Mouse (Mus musculus) neural tube, embryonic 11.5 days (tissue): ENCODE measurements around the gene Sesn2. TPM values are rescaled to one million over a fixed set of nuclear protein-coding genes. Genes with fewer than 3 reads are reported as not detected.
"Not testable (repeated sequence)": the region's sequence is repeated elsewhere in the genome, so short reads cannot be mapped to it uniquely, and the experiment has no call there.

Experiments used
- ATAC-seq: fragments of 200-750 bp; cut with Nextera tagmentation; 2 replicates; pipeline ENCODE4 v1.8.0; 2017; ENCODE audit warnings: moderate number of reproducible peaks, mild to moderate bottlenecking, moderate TSS enrichment, moderate library complexity; ENCODE audit not compliant: insufficient read depth, low FRiP score, low TSS enrichment
- DNase-seq: peaks from one replicate; pipeline ENCODE4 v3.0.0-alpha.2; 2015; ENCODE audit warnings: low spot score
- H3K27ac ChIP-seq: fragments of 300-500 bp; sonication (generic); 2 replicates; pipeline ENCODE4 v1.5.1; 2014; ENCODE audit warnings: low read depth, mild to moderate bottlenecking, low read length
- H3K27me3 ChIP-seq: fragments of 300-500 bp; sonication (generic); 2 replicates; pipeline ENCODE4 v1.6.1; 2014; ENCODE audit warnings: mild to moderate bottlenecking, low read length, mixed read lengths; ENCODE audit not compliant: control insufficient read depth, insufficient read depth
- H3K36me3 ChIP-seq: fragments of 300-500 bp; sonication (generic); 2 replicates; pipeline ENCODE4 v1.6.1; 2014; ENCODE audit warnings: mild to moderate bottlenecking, low read length, moderate library complexity, mixed read lengths; ENCODE audit not compliant: control insufficient read depth, insufficient read depth
- H3K4me1 ChIP-seq: fragments of 300-500 bp; sonication (generic); 2 replicates; pipeline ENCODE4 v1.6.1; 2014; ENCODE audit warnings: low read length, mixed read lengths; ENCODE audit not compliant: control insufficient read depth, insufficient read depth
- H3K4me2 ChIP-seq: fragments of 300-500 bp; sonication (generic); 2 replicates; pipeline ENCODE4 v1.6.1; 2014; ENCODE audit warnings: low read depth, mild to moderate bottlenecking, moderate library complexity
- H3K4me3 ChIP-seq: fragments of 300-500 bp; sonication (generic); 2 replicates; pipeline ENCODE4 v1.5.1; 2014; ENCODE audit warnings: low read depth, low read length
- H3K9ac ChIP-seq: fragments of 300-500 bp; sonication (generic); 2 replicates; pipeline ENCODE4 v1.6.1; 2014; ENCODE audit warnings: mild to moderate bottlenecking, low read length
- H3K9me3 ChIP-seq: fragments of 300-500 bp; sonication (generic); 2 replicates; pipeline ENCODE4 v1.6.1; 2016; ENCODE audit warnings: low read length; ENCODE audit not compliant: control insufficient read depth
- WGBS: fragments of 180-500 bp; shearing (Covaris S2); extraction: QIAGEN DNeasy Blood & Tissue Kit; methylation state at CpG from one replicate; pipeline ENCODE4 v1.1.7; 2014; 5-methylcytosine and 5-hydroxymethylcytosine counted together
- polyA plus RNA-seq: library from polyadenylated mRNA; unstranded; fragments of >200 nt; fragmentation: Nextera tagmentation; extraction: Ambion mirVana; gene quantifications from 2 replicates; pipeline ENCODE4 v1.2.1, GENCODE M21; 2014

Sesn2 gene
- polyA plus RNA-seq, 1 experiment from 2014 or later: 6.1 TPM

GRCm38 (mm10) chr4:132491057-132491456 is 19.2 kb downstream of the Sesn2 start:
- no peak overlapping the region for H3K27ac ChIP-seq
- WGBS: 91% methylated on average over 8 of the region's 8 CpGs
- no peak overlapping the region for H3K4me3 ChIP-seq

DNA sequence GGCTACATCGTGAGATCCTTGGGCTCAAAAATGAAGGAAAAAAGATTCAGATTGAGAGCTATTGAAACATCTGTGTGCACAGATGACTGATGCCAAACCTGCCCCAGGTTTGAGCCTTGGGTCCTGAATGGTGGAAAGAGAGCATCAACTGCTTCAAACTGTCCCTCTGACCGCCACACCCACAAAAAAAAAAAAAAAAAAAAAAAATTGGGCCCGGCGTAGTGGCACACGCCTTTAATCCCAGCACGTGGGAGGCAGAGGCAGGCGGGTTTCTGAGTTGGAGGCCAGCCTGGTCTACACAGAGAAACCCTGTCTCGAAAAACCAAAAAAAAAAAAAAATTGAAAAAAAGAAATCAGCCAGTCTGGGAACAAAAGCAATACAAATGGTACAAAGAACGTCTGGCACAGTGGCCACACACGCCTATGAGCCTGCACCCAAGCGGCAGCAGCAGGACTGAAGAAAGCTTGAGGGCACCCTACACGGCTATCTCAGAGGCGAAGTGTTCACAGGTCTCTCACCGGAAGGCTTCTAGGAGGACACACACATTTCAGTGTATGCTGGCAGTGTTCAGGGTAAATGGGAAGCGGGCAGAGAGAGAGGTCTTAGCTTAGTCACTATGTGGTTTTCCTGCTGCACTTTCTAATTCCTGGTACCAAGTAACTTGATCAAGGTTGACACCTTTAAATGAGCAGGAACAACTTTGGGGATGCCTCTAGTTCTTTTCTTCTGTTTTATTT is 19.9 kb downstream of the Sesn2 start:
- no peak overlapping the region for H3K4me2 ChIP-seq
- no peak overlapping the region for H3K4me3 ChIP-seq
- H3K36me3 ChIP-seq: no peaks in the 10 kb centered on the region; the same call in 1 of the 2 replicates
- DNase-seq: no peak
- no peaks in the 10 kb centered on the region for H3K9me3 ChIP-seq
- H3K27me3 ChIP-seq: no peaks in the 10 kb centered on the region
- H3K27ac ChIP-seq: no peak overlapping the region
- no peak for ATAC-seq
- no peaks in the 10 kb centered on the region for H3K4me1 ChIP-seq
- WGBS: 92% methylated on average over 15 of the region's 15 CpGs
- H3K9ac ChIP-seq: no peak overlapping the region

More at GRCm38 (mm10) chr4:132491057-132491456, 19.2 kb downstream of the Sesn2 start:
- Histone ChIP-seq H3K9ac (no peak overlapping the region), H3K4me1 (no peaks in the 10 kb centered on the region), H3K9me3 (no peaks in the 10 kb centered on the region), H3K27me3 (no peaks in the 10 kb centered on the region), H3K4me2 (no peak overlapping the region), H3K36me3 (no peaks in the 10 kb centered on the region; the same call in 1 of the 2 replicates)
- DNase-seq (no peak), ATAC-seq (no peak)

DNA sequence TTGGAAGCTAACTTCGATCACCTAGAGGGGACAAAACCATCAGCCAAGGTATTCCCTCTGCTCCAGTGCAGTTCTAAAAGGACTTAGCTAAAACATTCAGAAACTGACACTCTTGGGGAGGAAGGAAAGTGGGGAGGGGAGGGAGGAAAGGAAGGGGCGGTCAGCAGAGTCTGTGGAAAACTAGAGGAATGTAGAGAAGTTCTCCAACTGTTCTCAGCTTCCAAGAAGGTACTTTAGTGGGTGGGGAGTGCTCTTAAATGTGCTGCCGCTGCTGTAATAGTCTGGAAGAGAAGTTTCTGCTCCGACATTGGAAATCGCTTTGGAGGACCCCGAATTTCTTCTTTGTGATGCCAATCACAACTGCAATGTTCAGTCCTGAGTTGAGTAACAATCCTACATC is 21.3 kb downstream of the Sesn2 start:
- H3K4me1 ChIP-seq: no peaks in the 10 kb centered on the region
- DNase-seq (no peak), ATAC-seq (no peak)
- H3K27ac ChIP-seq: no peak overlapping the region
- no peak overlapping the region for H3K9ac ChIP-seq
- H3K36me3 ChIP-seq: no peaks in the 10 kb centered on the region; the same call in 1 of the 2 replicates
- no peaks in the 10 kb centered on the region for H3K27me3 ChIP-seq
- H3K4me2 ChIP-seq: no peak overlapping the region
- no peak overlapping the region for H3K4me3 ChIP-seq
- no peaks in the 10 kb centered on the region for H3K9me3 ChIP-seq
- 75% methylated on average over 6 of the region's 6 CpGs for WGBS

DNA sequence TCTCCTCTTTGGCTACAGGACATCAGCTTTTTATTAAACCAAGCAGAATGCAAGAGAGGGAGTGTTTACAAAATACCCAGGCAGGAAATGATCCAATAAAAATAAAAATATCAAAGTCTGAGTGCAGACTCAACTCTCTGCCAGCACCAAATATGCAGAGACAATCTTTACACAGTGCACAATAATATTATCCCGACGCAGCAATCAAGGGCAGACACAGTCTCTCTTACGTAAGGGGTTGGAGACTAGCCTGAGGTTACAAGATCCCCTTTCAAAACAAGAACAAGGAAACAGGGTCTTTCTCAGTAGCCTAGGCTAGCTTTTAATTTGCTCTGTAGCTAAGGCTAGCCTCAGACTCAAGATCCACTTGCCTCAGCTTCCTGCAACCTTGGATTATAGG is 21.8 kb downstream of the Sesn2 start:
- no peaks in the 10 kb centered on the region; the same call in 1 of the 2 replicates for H3K36me3 ChIP-seq
- H3K27me3 ChIP-seq: no peaks in the 10 kb centered on the region
- no peak for DNase-seq
- H3K4me1 ChIP-seq: no peaks in the 10 kb centered on the region
- ATAC-seq: no peak
- 83% methylated on average over 3 of the region's 3 CpGs for WGBS
- H3K9ac ChIP-seq: no peak overlapping the region
- no peak overlapping the region for H3K4me2 ChIP-seq
- H3K27ac ChIP-seq: no peak overlapping the region
- H3K4me3 ChIP-seq: no peak overlapping the region
- no peaks in the 10 kb centered on the region for H3K9me3 ChIP-seq

DNA sequence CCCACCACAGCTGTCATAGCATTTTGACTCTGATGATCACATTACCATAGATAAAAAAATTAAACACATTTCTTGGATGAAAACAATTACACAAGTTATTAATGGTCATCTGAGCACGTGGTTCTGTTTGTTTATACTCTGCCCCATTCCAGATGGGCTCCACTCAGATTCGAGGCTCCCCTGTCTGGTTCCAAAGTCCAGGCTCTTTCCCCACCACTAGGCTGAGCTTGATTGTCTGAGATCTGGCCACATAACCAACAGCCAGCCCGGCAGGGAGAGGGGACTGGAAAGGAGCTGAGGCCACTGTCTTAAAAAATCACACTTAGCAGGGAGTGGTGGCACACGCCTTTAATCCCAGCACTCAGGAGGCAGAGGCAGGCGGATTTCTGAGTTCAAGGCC is 25.5 kb downstream of the Sesn2 start:
- Histone ChIP-seq H3K36me3 (no peaks in the 10 kb centered on the region), H3K4me3 (no peak overlapping the region), H3K4me2 (no peak overlapping the region), H3K27me3 (no peaks in the 10 kb centered on the region), H3K27ac (no peak overlapping the region), H3K9me3 (no peaks in the 10 kb centered on the region), H3K9ac (no peak overlapping the region), H3K4me1 (no peaks in the 10 kb centered on the region)
- no peak for ATAC-seq
- WGBS: 69% methylated on average over 5 of the region's 5 CpGs
- DNase-seq: no peak

- WGBS: 87% methylated on average over 4 of the region's 4 CpGs
- no peaks in the 10 kb centered on the region for H3K4me1 ChIP-seq
- no peak overlapping the region for H3K27ac ChIP-seq
- H3K4me3 ChIP-seq: no peak overlapping the region
- no peak overlapping the region for H3K4me2 ChIP-seq
- no peak overlapping the region for H3K9ac ChIP-seq
- DNase-seq (no peak), ATAC-seq (no peak)
- no peaks in the 10 kb centered on the region for H3K27me3 ChIP-seq
- H3K9me3 ChIP-seq: no peaks in the 10 kb centered on the region
- H3K36me3 ChIP-seq: no peaks in the 10 kb centered on the region
Measured at GRCm38 (mm10) chr4:132484231-132484630, 26.1 kb downstream of the Sesn2 start.

DNA sequence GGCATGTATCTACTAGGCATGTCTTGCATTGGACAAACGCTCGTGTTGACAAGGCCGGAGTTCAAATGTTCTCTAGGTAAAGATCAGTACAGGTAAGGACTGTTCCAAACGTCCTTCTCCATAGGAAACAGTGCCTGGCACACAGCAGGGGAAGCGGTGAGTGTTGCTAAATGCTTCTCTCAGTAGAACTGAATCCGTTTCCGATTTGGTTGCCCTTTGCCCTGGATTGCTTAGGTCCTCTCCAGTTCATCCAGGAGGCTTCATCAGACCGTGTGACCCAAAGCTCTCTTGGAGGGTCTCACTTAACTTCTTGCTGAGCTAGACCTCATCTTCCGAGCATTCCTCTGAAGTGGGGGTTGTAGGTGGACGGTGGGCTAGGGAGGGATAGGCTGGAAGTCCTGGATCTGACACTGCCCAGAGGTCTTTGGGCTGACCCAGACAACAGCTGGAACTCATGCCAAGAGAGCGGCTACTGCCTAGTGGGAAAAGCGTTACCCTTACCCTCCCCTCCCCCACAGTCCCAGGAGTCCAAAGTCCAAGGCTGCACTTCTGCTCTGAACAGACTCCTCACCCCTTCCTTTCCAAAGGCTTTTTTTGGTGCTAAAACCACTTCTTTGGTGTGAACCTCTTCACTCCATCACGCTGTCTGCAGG is 27.2 kb downstream of the Sesn2 start:
- 81% methylated on average over 13 of the region's 13 CpGs for WGBS
- no peak overlapping the region for H3K9ac ChIP-seq
- no peaks in the 10 kb centered on the region for H3K9me3 ChIP-seq
- no peaks in the 10 kb centered on the region for H3K4me1 ChIP-seq
- no peak overlapping the region for H3K4me2 ChIP-seq
- no peak overlapping the region for H3K4me3 ChIP-seq
- DNase-seq: no peak
- H3K36me3 ChIP-seq: no peaks in the 10 kb centered on the region
- no peaks in the 10 kb centered on the region for H3K27me3 ChIP-seq
- ATAC-seq: no peak
- no peak overlapping the region for H3K27ac ChIP-seq

- not testable (repeated sequence) for DNase-seq, ATAC-seq, H3K4me2 ChIP-seq, H3K9ac ChIP-seq, H3K9me3 ChIP-seq, H3K4me3 ChIP-seq, H3K27me3 ChIP-seq, H3K36me3 ChIP-seq, H3K4me1 ChIP-seq, H3K27ac ChIP-seq
- 76% methylated on average over 3 of the region's 3 CpGs for WGBS
Measured at GRCm38 (mm10) chr4:132482104-132482503, 28.2 kb downstream of the Sesn2 start.

DNA sequence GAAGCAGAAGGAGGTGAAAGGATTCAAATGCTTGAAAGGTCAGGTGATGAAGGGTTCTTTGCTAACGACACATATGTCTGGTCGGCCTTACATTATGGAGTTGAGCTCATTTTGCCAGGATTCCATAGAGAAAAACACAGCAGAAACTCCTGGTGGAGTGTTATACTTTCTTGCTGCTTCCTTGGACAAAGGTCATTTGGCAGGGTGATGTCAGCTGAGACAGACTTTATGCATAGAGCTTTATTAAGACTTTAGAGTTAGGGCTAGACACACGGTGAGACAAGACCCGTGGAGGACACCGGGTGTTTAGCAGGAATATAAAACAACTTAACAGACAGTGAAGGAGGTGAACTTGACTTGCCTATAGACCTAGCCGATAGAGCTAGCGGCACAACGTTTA is 32.5 kb downstream of the Sesn2 start:
- Histone ChIP-seq H3K4me1 (no peaks in the 10 kb centered on the region), H3K4me2 (no peak overlapping the region), H3K27ac (no peak overlapping the region), H3K27me3 (no peaks in the 10 kb centered on the region), H3K36me3 (no peaks in the 10 kb centered on the region), H3K9me3 (no peaks in the 10 kb centered on the region), H3K4me3 (no peak overlapping the region), H3K9ac (no peak overlapping the region)
- DNase-seq (no peak), ATAC-seq (no peak)
- WGBS: 94% methylated on average over 8 of the region's 8 CpGs
